Mouse (Mus musculus) spleen, adult 12 weeks (tissue): ENCODE measurements around the gene Akt2.

Experiments used
- DNase-seq: peaks from one replicate; pipeline ENCODE4 v3.0.0; 2022; ENCODE audit warnings: low spot score

Akt2 gene

DNA sequence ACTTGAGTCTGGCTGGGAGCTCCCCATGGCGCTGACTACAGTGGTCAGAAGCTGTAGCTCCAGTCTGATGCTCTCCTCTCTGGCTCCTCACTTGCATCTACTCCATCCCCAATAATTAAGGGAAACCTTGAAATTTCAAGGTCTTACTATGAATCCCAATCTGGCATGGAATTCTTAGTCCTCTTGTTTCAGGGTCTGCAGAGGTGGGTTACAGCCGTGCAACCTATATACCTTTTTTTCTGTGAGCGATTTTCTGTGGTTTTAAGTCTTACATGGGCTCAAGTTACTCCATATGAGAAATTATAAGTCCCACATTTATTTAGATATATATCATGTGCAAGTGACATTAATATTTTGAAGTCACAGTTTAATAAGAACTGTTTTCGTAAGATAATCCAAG lies 1.3 kb upstream of the Akt2 start:
- DNase-seq, result no peak

DNA sequence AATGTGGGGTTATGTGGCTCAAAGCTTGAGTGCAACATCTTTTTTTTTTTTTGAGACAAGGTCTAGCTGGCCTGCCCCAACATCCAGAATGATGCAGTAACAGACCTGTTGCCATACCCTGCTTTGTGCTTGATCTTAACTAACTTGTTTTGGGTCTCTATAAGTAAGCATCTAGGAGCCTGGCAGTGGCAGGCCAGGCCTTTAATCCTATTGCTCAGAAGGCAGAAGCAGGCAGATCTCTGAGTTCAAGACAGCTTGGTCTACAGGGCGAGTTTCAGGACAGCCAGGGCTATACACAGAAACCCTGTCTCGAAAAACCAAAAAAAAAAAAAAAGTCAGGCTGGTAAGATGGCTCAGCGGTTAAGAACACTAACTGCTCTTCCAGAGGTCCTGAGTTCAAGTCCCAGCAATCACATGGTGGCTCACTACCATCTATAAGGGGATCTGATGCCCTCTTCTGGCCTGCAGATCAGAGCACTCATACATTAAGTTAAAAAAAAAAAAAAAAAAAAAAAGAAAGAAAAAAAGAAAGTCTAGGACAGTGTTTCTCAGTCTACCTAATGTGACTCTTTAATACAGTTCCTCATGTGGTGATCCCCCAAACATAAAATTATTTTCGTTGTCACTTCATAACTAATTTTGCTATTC lies 662 bp upstream of the Akt2 start:
- DNase-seq, result no peak

DNA sequence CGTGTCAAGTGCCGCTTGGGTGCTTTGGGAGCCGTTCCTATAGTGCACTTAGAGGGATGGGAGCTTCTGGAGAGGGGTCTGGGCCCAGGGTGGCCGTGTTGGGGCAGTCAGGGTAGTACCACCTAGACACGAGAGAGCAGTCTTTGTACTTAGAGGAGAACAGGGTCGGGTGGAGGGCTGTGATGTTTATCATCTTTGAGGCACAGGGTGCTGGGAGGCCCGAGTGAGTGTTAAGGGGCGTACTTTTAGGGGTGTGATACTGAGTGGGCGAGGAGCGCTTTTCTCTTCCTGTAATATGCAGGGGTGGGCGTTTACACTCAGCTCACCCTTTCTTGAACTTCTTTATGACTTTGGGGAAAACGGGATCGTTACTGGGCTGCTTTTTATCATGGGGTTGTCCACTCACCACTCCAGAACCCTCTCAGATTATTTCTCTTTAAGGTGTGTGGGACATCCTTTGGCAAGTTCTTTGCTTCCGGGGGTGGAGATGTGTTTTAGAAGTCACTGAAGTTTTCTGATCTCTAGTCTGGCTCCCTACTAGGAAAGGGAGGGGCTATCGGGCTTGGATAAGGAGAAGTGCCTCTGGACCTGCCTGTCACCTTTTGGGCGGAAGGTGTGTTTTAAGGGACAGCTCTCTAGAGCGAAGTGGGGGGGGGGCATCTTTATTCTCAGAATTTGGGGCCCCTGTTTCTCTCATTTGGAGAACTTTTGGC lies 1.0 kb downstream of the Akt2 start:
- no peak for DNase-seq

DNA sequence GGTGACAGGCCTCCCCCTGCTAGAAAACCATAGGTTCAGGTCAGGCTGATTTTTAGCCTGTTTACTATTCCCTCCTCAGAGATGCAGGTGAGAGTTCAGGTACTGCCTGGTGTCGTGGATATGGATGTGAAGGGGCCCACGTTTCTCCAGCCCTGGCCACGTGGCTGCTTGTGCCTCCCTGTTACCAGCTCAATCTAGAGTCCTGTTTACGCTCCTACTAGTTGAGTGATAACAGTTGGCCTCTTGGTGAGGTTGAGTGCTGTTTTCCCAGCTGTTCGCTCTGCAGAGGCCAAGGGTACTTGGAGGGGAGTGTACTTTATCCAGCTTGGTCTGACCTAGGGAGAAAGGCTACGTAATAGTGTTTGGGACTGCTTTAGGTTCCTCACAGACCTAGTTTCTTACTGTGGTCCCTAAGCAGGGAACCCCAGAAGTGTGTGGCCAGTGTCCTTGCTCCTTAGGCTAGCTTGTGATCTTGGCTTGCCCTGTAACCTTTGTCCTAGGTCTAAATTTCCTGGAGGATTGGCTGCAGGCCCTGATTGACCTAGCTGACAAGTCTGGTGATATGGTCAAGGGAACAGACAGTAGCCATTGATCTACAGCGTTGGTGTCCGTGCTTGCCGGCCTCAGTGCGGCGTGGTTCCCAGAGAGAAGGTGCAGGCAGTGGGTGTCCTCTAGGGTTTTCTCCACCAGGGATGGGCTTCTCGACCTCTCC lies 1.7 kb downstream of the Akt2 start:
- no peak for DNase-seq

DNA sequence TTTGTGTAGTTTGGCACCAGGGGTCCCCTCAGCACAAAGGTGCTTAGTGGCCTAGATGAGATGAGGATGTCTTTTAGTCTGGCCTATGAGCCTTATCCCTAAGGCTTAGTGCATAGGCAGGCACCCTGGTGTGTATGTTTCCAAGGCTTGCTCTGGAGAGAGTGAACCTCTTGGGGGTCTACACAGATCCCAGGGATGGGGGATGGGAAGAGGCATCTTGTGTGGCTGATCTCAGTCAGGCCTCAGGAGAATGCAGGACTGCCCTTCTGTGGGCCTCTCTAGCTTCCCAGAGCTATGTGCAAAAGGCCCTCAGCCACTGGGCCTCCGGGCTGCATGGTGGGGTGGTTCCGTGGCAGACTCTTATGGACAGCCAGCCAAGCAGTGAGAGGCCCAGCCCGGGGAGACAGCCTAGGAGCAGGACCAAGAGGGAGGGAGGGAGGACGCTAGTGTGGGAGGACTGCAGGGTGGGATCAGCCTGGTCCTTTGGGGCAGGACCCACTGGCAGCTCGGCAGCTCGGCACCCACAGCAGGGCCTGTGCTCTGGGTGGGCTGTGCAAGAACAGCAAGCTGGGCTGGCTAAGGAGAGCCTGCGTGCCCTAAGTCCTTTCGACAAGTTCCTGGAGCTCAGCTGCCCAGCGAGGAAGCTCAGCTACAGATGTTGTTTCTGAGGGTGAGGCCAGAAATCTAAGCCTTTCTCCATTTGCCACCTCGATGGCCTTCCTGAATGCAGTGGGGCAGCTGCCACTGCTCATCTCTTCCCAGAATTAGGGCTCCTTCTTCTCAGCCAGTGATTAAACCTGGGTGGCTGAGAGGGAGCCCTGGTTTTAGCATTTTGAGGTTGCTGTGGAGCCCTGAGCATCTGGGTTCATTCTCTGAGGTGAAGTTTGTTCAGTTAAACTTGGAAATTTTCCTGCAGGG lies 5.5 kb downstream of the Akt2 start:
- DNase-seq, result no peak

DNA sequence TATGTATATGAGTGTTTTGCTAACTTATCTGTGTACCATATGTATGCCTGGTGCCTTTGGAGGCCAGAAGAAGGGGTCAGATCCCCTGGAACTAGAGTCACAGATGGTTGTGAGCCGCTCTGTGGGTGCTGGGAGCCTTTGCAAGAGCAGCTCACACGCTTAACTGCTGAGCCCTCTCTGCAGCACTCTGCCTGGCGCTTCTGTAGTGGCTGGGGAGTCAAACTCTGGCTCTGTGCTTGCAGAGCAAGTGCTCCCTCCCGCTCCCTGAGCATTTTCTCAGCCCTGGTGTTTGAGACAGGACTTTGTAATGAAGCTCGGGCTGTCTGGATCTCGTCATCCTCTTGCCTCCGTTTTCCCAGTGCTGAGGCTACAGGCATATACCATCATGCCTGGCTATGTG lies 6.7 kb downstream of the Akt2 start:
- DNase-seq, result no peak

DNA sequence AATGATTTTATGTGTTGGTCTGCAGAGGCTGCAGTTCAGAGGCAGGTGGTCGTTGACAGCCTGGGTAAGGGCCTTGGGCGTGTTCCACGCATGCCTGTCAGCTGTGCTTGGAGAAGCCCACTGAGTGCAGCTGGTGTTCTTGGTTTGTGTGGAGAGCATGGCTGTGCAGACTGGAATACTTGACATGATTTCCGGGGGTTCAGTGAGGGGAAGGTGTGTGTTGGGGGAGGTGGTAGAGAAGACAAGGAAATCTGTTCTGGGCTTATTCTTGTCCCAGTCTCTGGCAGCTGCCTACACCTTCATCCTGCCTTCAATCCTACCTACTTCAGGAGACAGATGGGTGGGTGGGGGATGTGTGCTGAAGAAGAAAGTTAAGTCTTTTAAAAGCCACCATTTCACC lies 10.3 kb downstream of the Akt2 start:
- no peak for DNase-seq

DNA sequence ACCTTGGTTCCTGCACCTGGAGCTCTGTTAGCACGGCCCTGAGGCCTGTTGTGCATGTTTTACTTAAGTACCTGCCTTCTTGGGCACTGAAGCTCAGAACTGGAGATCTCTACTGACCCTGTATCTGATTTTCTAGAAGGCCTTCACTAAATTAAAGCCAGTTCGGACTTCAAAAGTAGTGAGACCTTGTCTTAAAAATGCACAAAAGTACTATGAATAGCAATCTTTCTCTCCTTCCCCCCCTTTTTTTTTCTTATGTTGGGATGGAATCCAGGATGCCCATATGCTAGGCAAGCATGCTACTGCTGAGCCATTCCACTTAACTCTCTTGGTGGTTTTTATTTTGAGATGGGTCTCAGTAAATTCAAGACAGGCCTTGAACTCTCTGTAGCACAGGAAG lies 10.8 kb downstream of the Akt2 start:
- no peak for DNase-seq

DNA sequence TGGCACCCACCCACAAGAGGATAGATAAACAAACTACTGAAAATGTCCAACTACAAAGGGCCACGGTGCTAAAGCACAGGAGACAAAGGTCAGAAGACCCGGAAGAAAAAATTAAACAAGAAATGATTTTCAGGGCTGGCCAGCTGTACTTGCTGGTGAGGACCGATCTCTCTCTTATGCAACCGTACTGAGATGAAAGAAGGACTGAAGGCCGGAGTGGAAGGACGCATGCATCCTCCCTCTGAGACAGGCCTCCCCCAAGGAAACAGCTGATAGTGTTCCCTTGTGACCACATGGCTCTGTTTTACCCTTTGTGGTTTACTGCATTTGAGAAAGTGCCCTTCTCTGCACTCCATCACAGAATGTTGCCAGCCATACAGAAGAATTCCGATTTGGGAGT lies 11.5 kb downstream of the Akt2 start:
- no peak for DNase-seq

DNA sequence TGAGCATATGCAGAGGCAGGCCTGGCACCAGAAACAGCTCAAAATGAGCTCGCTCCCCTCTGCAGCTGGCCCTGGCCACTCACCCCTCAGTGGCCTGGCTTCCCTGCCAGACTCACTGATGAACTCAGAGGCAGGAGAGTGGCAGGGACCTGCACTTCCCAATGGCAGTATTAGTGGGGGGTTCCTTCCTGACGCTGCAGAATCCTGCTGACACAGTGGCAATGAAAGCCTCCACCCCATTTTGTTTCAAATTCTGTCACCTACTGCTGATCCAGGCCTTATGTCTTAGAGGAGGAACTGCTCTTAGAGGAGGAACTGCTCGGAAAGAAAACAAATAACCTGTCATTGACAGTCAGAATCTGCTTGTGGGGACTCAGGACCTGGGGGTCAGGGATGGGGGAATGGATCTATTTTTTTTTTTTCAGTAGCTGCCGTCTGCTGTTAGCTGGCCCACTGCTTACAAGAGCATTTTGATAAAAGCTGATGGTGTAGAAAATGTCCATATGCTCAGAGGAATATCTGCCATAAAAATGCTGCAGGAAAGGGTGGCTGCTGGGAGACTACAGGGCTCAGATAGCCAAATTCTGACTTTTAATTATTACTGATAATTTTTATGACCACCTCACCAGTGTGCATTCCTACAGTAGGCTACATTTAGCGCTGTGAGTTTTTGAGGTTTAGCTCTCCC lies 13.5 kb downstream of the Akt2 start:
- DNase-seq, result no peak

DNA sequence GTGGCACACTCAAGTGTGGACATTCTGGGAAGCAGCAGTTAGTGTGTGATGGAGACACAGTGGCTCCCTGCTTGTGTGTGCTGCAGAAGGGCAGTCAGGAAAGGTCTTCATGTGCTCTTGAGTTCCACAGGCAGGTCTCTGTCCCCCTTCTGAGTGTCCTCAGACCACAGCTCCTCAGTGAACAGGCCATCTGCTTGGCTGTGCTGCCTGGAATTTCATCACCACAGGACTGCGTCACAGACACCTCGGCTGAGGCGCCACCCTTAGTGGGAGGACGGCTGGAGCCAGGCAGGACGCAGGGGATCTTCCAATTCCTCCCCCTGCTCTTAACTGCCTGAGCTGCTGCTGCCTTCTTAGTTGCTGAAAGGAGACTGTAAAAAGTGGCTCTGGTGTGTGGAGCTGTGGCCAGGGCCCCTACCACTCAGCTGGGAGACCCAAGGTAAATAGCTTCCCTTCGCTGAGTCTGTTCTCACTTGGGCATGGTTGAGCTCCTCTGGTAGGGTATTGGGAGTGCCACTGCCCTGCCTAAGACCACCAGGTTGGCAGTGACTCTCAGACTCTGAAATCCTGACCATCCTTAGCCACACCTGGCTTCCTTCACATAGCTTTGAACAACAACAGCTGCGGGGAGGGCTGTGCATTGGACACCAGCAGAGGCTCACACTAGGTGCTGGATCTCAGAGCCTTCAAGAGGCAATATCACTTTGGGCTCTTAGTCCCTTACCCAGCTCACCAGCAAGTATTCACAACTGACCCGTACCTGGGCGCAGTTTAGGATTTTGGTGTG lies 14.3 kb downstream of the Akt2 start:
- DNase-seq, result no peak

DNA sequence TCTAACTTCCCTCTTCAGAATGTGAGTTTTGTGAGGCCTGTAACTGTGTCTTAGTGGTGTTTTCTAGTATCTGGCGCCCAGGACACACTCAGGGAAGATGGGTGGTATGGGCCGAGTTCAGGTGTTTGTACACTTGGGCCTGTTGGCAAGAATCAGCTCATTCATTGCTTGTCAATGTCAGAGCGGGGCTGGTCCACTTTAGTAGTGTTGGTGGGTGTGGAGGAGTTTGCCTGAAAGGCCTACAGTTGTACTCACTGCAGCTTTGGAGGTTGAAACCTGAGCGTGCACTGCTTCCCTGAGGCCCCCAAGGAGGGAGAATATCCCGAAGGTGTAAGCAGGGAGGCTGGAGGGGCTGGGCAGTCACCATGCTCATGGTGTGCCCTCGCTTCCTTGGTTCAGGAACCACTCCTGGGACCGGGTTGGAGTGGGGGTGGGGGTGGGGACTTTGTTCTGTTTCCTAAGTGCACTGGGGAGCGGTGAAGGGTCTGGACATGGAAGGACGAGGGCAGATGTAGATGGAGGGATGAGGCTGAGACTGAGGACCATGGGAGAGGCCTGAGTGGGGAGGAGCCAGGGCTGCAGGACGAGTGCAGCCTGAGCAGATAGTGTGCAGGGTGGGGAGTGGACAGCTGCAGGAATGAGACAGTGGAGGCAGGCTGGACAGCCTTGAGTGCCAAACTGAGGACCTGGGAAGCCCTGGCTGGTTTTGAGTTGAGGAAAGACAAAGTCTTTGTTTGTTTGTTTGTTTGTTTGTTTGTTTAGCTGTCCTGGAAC lies 15.3 kb downstream of the Akt2 start:
- no peak for DNase-seq

DNA sequence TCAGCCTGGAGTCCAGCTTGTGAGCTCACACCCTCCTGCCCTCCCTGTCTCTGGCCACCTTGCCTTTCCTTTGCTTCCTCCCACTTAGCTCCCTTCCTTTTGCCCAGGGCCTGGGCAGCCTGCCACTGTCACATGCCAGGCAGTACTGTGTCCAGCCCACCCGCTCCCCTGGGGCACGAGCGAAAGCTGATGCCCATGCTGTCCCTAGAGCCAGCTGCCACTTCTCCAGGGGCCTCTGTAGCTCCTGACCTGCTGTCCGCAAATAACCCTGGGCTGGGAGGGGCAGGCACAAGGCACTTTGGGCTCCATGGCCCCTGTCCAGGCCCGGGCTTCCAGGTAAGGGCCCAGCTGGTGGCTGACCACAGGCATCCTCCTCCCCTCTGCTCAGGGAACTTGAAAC lies 16.2 kb downstream of the Akt2 start:
- DNase-seq, result no peak

DNA sequence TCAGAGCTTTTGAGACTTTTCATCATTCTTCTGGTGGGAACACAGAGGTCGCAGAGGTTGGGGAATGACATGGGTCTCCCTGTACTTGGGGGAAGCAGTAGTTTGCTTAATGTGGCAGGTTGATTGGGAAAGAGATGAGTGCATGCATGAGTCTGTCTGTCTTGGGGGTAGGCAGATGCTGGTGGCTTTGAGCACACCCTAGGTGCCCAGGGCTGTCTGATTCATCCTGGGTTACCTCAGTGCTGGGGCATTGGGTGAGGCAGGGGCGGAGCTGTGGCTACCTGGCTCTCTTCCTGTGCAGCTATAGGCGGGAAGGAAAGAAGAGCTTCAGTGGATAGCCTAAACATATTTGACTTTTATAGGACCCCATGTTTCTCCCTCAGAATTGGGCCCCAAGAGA lies 16.8 kb downstream of the Akt2 start:
- DNase-seq, result no peak

DNA sequence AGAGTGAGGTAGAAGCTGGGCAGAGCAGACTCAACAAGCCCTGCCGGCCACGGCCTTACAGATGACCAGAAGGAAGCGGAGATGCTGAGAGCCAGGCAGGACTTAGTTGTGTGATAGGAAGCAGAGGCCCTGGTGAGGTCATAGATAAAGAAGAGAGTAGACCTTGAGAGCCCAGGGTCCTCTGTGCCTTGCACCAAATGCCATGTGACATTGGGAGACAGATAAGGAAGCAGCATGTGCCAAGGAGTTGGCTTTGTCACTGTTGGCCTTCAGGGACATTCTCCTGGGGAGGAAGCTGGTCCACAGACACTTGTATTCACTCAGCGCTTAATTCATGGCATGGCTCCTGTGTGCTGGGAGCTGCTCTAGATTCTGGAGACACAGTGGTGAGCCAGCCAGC lies 17.9 kb downstream of the Akt2 start:
- no peak for DNase-seq

DNA sequence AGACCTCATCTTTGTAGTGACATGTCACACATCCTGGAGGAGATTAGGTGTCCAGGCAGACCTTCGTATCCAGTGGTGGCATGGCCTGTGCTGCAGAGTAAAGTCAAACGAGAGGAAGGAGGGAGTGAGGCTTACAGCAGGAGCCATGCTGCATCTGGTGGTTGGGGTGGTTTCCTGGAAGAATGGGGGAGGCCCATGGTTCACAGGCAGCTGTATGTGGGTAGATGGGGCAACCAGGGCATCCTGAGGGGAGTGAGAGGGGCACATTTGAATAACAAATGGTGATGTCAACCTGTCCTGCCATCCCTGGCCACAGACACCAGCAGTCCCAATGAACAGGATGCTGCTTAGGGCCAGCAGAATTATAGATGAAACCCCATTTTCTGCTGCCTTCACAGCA lies 18.3 kb downstream of the Akt2 start:
- DNase-seq, result no peak

DNA sequence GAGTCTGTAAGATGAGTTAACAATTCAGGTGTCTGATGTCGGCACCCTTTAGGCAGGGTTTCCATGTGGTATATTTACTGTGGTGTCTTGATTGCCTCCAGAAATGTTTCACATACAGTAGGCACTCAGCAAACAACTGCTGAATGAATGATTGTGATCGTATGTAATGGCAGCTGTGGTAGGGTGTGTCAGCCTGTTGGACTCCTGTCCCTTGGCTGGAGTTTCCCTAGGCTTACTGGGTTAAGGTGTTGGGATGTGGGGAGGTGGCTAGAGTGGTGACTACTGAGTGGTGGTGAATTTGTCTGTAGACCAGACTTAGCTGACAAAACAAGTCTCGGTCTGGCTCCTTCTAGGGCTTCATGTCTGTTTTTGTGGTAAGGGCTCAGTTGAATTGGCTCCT lies 19.0 kb downstream of the Akt2 start:
- no peak for DNase-seq

DNA sequence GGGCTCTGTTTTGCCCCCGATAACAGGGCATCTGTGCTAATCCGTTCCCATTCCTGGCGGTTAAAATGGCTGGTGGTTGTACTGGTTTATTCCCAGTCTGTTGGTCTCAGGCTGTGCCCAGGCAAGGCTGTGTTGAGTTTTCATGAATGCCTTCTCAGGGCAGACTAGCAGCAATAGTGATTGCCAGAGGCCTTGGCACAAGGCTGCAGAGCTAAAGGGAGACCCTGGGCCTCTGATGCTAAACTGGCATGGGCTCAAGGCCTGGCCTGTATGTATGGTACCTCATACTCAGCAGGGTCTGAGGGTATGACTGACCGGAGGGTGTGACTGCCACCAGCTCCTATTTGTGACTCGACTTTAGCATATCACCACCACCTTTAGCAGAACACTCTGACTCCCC lies 19.5 kb downstream of the Akt2 start:
- DNase-seq, result no peak

DNA sequence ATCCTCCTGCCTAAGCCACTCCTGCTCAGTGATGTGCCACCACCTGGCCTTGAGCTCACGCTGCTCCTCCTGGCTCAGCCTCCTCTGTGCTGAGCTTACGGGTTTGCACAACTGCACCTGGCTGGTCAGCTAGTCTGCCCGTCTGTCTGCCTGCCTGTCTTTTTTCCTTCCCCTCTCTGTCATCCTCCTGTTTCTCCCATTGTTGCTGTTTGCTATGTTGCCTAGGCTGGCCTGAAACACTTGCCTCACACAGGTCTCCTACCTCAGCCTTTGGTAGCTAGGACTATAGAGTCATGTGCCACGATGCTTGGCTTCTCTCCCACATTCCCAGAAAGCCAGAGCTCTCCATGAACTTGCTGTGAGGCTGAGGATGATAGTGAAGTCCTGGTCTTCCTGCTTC lies 21.6 kb downstream of the Akt2 start:
- DNase-seq, result no peak
